Mouse (Mus musculus) small intestine, adult 2 months (tissue): ENCODE data around the gene Kazald1. TPM values are rescaled to one million over a fixed set of nuclear protein-coding genes. Genes with fewer than 3 reads are reported as not detected.
A peak's percentile ranks its signal among the peaks of the same experiment; 100 is the strongest.

Source experiments
- H3K27ac ChIP-seq: fragments of 200-500 bp; 2 replicates; pipeline ENCODE4 v1.5.1; 2012; ENCODE audit warnings: low read depth, low read length, control low read depth, inconsistent platforms; ENCODE audit not compliant: insufficient read depth
- H3K27me3 ChIP-seq: fragments of 200-500 bp; 2 replicates; pipeline ENCODE4 v1.6.1; 2012; ENCODE audit warnings: mild to moderate bottlenecking, moderate library complexity, low read length, inconsistent platforms; ENCODE audit not compliant: control insufficient read depth, insufficient read depth
- H3K36me3 ChIP-seq: fragments of 200-500 bp; 2 replicates; pipeline ENCODE4 v1.6.1; 2012; ENCODE audit warnings: mild to moderate bottlenecking, low read length, control low read depth, inconsistent platforms; ENCODE audit not compliant: control insufficient read depth, insufficient read depth
- H3K4me1 ChIP-seq: fragments of 200-500 bp; 2 replicates; pipeline ENCODE4 v1.6.1; 2012; ENCODE audit warnings: low read length, inconsistent platforms, mixed read lengths; ENCODE audit not compliant: control insufficient read depth, insufficient read depth, insufficient read length
- H3K4me3 ChIP-seq: fragments of 200-500 bp; 2 replicates; pipeline ENCODE4 v1.5.1; 2012; ENCODE audit warnings: low read depth, mild to moderate bottlenecking, control low read depth, inconsistent platforms, low read length, moderate library complexity
- CTCF ChIP-seq: fragments of 200-500 bp; IDR thresholded peaks from 2 replicates; pipeline ENCODE4 v1.5.1; 2012; ENCODE audit warnings: low read depth, mild to moderate bottlenecking, control low read depth, inconsistent platforms, low read length, moderate library complexity, mixed read lengths; ENCODE audit not compliant: insufficient replicate concordance, insufficient read length; ENCODE audit errors: extremely low read depth
- POLR2A ChIP-seq: fragments of 200-500 bp; IDR thresholded peaks from 2 replicates; pipeline ENCODE4 v1.6.1; 2012; ENCODE audit warnings: low read depth, mild to moderate bottlenecking, control low read depth, inconsistent platforms, low read length, moderate library complexity
- WGBS: fragments of 180-500 bp; shearing (Covaris S2); methylation state at CpG from one replicate; pipeline ENCODE4 v1.1.7; 2018; 5-methylcytosine and 5-hydroxymethylcytosine counted together
- polyA plus RNA-seq: library from polyadenylated mRNA; depleted of rRNA; stranded (reverse); fragments of >200 nt; gene quantifications from 2 replicates; pipeline ENCODE4 v1.2.3, GENCODE M21; 2012

The Kazald1 gene
- polyA plus RNA-seq, 1 experiment: 2.2 TPM

GRCm38 (mm10) chr19:45057724-45058112, 17.3 kb upstream of the Kazald1 start:
- WGBS: 15% methylated on average over 7 of the region's 7 CpGs
- Histone ChIP-seq H3K27me3 (no peaks in the 10 kb centered on the region), H3K4me1 (peaks cover 5% of the 10 kb centered on the region; the same call in 1 of the 2 replicates), H3K27ac (peak overlapping the region; percentile 91), H3K4me3 (peak overlapping the region; percentile 75), H3K36me3 (peaks cover 1% of the 10 kb centered on the region; the same call in 1 of the 2 replicates)
- TF ChIP-seq POLR2A: no peak
- no peak for TF ChIP-seq CTCF

GRCm38 (mm10) chr19:45058113-45058839, 16.8 kb upstream of the Kazald1 start:
- H3K27me3 ChIP-seq: no peaks in the 10 kb centered on the region
- under 1% methylated on average over 34 of the region's 34 CpGs for WGBS

GRCm38 (mm10) chr19:45058841-45059240, 16.2 kb upstream of the Kazald1 start:
- Histone ChIP-seq H3K4me1 (peaks cover 5% of the 10 kb centered on the region; the same call in 1 of the 2 replicates), H3K27me3 (no peaks in the 10 kb centered on the region), H3K4me3 (peak overlapping the region; percentile 75), H3K36me3 (no peaks in the 10 kb centered on the region; the same call in 1 of the 2 replicates), H3K27ac (peak overlapping the region; percentile 91)
- TF ChIP-seq CTCF (no peak), POLR2A (no peak)
- WGBS: under 1% methylated on average over 14 of the region's 14 CpGs

More at GRCm38 (mm10) chr19:45058113-45058839, 16.8 kb upstream of the Kazald1 start:
- peak overlapping the region; percentile 91 for H3K27ac ChIP-seq
- peak overlapping the region; percentile 75 for H3K4me3 ChIP-seq
- TF ChIP-seq CTCF (no peak), POLR2A (peak; percentile 65; the same call in 1 of the 2 replicates)
- H3K36me3 ChIP-seq: peaks cover 1% of the 10 kb centered on the region; the same call in 1 of the 2 replicates
- peaks cover 5% of the 10 kb centered on the region; the same call in 1 of the 2 replicates for H3K4me1 ChIP-seq

DNA sequence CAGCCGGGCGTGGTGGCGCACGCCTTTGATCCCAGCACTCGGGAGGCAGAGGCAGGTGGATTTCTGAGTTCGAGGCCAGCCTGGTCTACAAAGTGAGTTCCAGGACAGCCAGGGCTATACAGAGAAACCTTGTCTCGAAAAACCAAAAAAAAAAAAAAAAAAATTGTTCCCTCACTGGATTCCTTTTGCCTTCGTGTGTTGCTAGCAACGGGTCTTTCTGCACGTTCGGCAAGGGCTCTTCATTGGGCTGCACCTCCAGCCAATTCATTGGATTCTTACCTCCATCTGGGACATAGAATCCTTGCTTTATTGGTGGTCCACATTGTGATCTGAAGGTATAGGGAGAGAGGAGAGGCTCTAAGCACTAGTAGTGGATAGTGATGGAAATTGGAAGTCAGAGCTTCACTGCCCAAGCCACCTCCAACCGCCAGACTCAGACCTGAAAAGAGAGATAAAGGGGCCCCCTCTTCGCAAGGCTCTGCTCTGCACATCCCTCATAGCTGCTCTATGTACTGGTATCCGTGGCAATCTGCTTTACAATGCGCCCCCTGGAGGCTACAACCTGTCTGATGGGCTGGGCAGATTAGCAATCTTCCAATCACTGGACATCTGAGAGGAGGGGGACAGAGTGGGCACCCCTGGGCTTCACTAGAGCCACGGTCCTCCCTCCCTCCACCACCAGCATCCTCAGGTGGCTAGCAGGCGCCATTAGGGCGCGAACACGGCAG, 11.3 kb upstream of the Kazald1 start:
- H3K36me3 ChIP-seq: no peaks in the 10 kb centered on the region
- TF ChIP-seq POLR2A (no peak), CTCF (peak; percentile 65; the same call in 1 of the 2 replicates)
- peaks cover 34% of the 10 kb centered on the region for H3K27me3 ChIP-seq
- H3K4me3 ChIP-seq: no peak overlapping the region
- no peak overlapping the region for H3K27ac ChIP-seq
- 39% methylated on average over 20 of the region's 20 CpGs for WGBS
- no peaks in the 10 kb centered on the region for H3K4me1 ChIP-seq

DNA sequence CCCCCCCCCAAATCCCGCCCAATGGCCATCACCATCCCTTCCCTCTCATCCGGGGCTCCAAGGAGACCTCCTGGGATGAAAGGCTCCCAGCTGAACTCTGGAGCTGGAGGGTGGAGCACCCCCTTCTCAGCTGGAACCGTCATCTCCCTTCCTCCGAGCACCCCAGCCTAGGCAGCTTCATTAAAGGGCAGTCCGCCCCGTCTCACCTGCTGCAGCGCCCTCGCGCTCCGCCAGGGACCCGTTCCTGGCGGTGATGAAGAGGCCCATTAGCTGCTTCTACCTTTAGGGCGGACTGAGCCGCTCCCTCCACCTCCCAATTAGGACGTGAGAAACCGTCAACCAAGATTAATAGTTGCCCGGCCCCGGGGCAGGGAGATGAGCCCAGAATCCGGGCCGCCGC, 9.8 kb upstream of the Kazald1 start:
- no peak overlapping the region for H3K27ac ChIP-seq
- no peaks in the 10 kb centered on the region for H3K4me1 ChIP-seq
- TF ChIP-seq POLR2A: no peak
- no peak for TF ChIP-seq CTCF
- H3K27me3 ChIP-seq: peaks cover 34% of the 10 kb centered on the region
- H3K4me3 ChIP-seq: no peak overlapping the region
- H3K36me3 ChIP-seq: no peaks in the 10 kb centered on the region
- 11% methylated on average over 21 of the region's 21 CpGs for WGBS

DNA sequence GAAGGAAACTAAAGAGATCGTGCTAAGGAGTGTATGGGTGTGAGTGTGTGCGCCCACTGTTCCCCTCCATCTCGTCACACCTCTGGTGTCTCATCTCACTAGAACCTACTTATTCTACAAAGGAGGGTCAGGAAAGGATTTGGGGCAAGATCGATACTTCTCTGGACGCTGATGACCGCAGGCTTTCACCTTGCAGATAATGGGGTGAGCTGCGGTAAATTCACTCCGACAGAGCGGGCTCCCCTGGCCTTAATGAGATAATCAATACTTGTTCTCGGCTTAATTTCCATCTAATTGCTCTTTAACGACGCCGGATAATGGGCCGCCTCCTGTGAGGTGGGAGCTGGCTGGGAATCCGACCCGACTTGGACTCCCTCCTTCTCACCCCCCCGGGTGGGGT, 7.9 kb upstream of the Kazald1 start:
- peaks cover 34% of the 10 kb centered on the region for H3K27me3 ChIP-seq
- H3K36me3 ChIP-seq: no peaks in the 10 kb centered on the region
- WGBS: 21% methylated on average over 17 of the region's 17 CpGs
- H3K27ac ChIP-seq: no peak overlapping the region
- TF ChIP-seq POLR2A: no peak
- TF ChIP-seq CTCF: no peak
- H3K4me1 ChIP-seq: no peaks in the 10 kb centered on the region
- no peak overlapping the region for H3K4me3 ChIP-seq

GRCm38 (mm10) chr19:45067758-45068510, 7.1 kb upstream of the Kazald1 start:
- no peak for TF ChIP-seq POLR2A
- TF ChIP-seq CTCF: no peak
- Histone ChIP-seq H3K4me3 (no peak overlapping the region), H3K27me3 (peaks cover 34% of the 10 kb centered on the region), H3K36me3 (no peaks in the 10 kb centered on the region), H3K27ac (no peak overlapping the region), H3K4me1 (no peaks in the 10 kb centered on the region)
- WGBS: 74% methylated on average over 7 of the region's 7 CpGs
